Mouse (Mus musculus): ENCODE measurements at regions not wholly inside any gene's neighbourhood (a gene's known extent, or its start where the extent isn't known, plus 50 kb on each side); places are given as distances from the start of the nearest gene placed in this dataset.
"Not testable (repeated sequence)": the region's sequence is repeated elsewhere in the genome, so short reads cannot be mapped to it uniquely, and the experiment has no call there.

GRCm38 (mm10) chr19:19750069-19750599 is 639.1 kb upstream of the Rorb start:
- DNase-seq: not testable (repeated sequence)

GRCm38 (mm10) chr19:19747821-19748488 is 637.0 kb upstream of the Rorb start:
- no peak for DNase-seq

GRCm38 (mm10) chr19:19719939-19720338 is 608.9 kb upstream of the Rorb start:
- no peak for DNase-seq

Measured in lung, adult 18-20 months (tissue).